Mouse (Mus musculus) stomach, postnatal 0 days (tissue): ENCODE results near the gene Dock11.

Source experiments
- CTCF ChIP-seq: IDR thresholded peaks from 2 replicates; pipeline ENCODE4 v1.5.1; 2016; ENCODE audit warnings: antibody characterized with exemption, low read depth, mild to moderate bottlenecking, moderate library complexity
- EP300 ChIP-seq: optimal IDR thresholded peaks from 2 replicates; pipeline ENCODE3; 2016; ENCODE audit warnings: antibody characterized with exemption

DNA sequence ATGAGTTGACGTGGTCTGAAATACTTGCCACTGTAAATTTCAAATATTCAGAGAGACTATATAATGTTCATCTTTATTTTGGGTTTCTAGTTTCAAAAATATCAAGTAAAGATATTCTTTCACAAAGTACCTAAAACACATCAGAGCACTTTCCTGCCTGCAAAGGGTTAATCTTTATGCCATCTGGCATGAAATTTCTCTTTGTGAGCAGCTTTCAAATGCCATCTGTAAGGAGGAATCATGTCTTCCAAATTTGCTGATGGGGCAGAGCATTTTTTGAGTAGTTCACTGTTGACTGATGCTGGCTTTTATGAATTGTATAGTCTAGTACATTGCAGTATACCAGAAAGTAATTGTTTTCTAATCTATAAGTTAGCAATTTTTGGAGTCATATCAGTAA, 80.6 kb downstream of the Dock11 start:
- TF ChIP-seq EP300 (no peak), CTCF (no peak)
